Mouse (Mus musculus): ENCODE data around the gene Pla2g3. TPM values are rescaled to one million over a fixed set of nuclear protein-coding genes. Genes with fewer than 3 reads are reported as not detected.

Gene Pla2g3
- polyA plus RNA-seq, 1 experiment from 2014 or later = 0.46 TPM

GRCm38 (mm10) chr11:3544409-3544808 lies 56.3 kb downstream of the Pla2g3 start:
- Histone ChIP-seq H3K4me2 (no peak overlapping the region), H3K27ac (ENCODE audit: low read depth) (no peak overlapping the region), H3K36me3 (ENCODE audit: insufficient read depth) (no peaks in the 10 kb centered on the region), H3K9ac (no peak overlapping the region), H3K9me3 (ENCODE audit: low read depth, low read length) (peaks cover 4% of the 10 kb centered on the region; the same call in 1 of the 2 replicates), H3K4me3 (ENCODE audit: low read depth, low read length) (no peak overlapping the region), H3K27me3 (ENCODE audit: insufficient read depth, low read length) (no peaks in the 10 kb centered on the region), H3K4me1 (ENCODE audit: insufficient read depth) (peaks cover 4% of the 10 kb centered on the region)
- no peak for ATAC-seq (ENCODE audit: insufficient read depth)
- peak; percentile 26 for TF ChIP-seq CTCF (IDR thresholded peaks at IDR 0.05; ENCODE audit: low read depth)
- no peak for DNase-seq
- 92% methylated on average over 5 of the region's 5 CpGs for WGBS

DNA sequence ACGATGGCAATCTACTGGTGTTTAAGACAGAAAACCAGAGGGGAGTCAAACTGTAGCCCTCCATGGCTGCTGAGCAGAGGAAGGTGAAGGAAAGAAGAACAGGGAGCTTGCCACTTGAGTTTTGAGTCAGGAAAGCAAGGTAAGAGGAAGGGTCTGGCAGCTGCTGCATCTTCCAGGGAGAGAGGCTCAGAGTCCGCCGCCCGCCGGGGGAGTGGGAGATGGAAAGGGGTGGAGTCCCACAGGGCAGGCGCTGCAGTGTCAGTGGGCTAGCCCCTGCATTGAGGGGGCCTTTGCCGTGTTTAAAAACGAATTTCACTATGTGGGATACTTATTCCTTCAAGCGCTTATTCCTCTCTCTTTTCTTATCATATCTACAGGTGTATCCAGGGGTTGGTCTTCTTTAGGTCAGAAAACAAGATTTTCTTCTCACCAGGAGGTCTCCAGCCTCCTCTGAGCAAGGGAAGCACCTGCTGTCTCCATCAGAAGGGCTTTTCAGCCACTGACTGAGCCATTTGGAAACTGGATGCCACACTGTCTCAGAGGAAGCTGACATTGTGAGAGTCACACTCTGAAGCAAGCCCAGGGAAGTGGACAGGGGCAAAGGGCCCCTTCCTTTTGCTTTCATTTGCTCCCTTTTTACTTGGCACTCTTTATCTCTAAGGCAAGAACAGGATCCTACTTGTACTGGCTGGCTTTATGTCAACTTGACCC lies 57.6 kb downstream of the Pla2g3 start:
- Histone ChIP-seq H3K4me3 (ENCODE audit: low read depth, low read length) (no peak overlapping the region), H3K9ac (no peak overlapping the region), H3K9me3 (ENCODE audit: low read depth, low read length) (peaks cover 4% of the 10 kb centered on the region; the same call in 1 of the 2 replicates), H3K36me3 (ENCODE audit: insufficient read depth) (no peaks in the 10 kb centered on the region), H3K4me1 (ENCODE audit: insufficient read depth) (peaks cover 4% of the 10 kb centered on the region), H3K27me3 (ENCODE audit: insufficient read depth, low read length) (no peaks in the 10 kb centered on the region), H3K4me2 (no peak overlapping the region), H3K27ac (ENCODE audit: low read depth) (peak overlapping the region; percentile 3; the same call in 1 of the 2 replicates)
- no peak for ATAC-seq (ENCODE audit: insufficient read depth)
- WGBS = 9% methylated on average over 9 of the region's 9 CpGs
- no peak for TF ChIP-seq CTCF (IDR thresholded peaks at IDR 0.05; ENCODE audit: low read depth)
- DNase-seq = peak; percentile 23

DNA sequence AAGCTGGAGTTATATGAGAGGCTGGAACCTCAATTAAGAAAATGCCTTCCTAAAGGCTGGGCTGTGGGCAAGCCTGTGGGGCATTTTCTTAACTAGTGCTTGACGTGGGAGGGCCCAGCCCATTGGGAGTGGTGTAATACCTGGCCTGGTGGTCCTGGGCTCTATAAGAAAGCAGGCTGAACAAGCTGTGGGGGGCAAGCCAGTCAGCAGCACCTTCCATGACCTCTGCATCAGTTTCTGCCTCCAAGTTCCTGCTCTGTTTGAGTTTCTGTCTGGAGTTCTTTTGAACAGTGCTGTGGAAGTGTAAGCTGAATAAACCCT lies 58.1 kb downstream of the Pla2g3 start:
- DNase-seq = no peak
- Histone ChIP-seq H3K4me1 (ENCODE audit: insufficient read depth) (peaks cover 4% of the 10 kb centered on the region), H3K27me3 (ENCODE audit: insufficient read depth, low read length) (no peaks in the 10 kb centered on the region), H3K4me3 (ENCODE audit: low read depth, low read length) (no peak overlapping the region), H3K9ac (no peak overlapping the region), H3K4me2 (no peak overlapping the region), H3K27ac (ENCODE audit: low read depth) (peak overlapping the region; percentile 3; the same call in 1 of the 2 replicates), H3K9me3 (ENCODE audit: low read depth, low read length) (peaks cover 4% of the 10 kb centered on the region; the same call in 1 of the 2 replicates), H3K36me3 (ENCODE audit: insufficient read depth) (no peaks in the 10 kb centered on the region)
- 11% methylated on average over 1 of the region's 1 CpGs for WGBS
- no peak for TF ChIP-seq CTCF (IDR thresholded peaks at IDR 0.05; ENCODE audit: low read depth)
- ATAC-seq (ENCODE audit: insufficient read depth) = no peak

DNA sequence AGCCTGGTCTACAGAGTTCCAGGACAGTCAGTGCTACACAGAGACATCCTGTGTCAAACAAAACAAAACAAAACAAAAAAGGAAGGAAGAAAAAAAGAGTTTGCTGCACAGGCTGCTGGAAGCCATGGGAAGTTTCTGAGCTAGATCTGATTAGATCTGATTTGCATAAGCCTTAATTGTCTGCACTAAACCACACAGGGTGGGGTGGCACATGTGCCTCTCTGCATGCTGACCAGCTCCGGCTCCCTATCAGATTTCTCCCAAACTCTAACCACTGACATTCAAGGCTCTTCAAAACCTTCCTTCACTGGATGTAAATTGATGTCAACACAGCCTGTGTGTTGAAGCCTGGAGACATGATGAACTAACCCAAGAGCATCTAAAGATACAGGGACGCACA lies 59.0 kb downstream of the Pla2g3 start:
- no peak for TF ChIP-seq CTCF (IDR thresholded peaks at IDR 0.05; ENCODE audit: low read depth)
- Histone ChIP-seq H3K4me2 (no peak overlapping the region), H3K4me3 (ENCODE audit: low read depth, low read length) (no peak overlapping the region), H3K36me3 (ENCODE audit: insufficient read depth) (no peaks in the 10 kb centered on the region), H3K4me1 (ENCODE audit: insufficient read depth) (peaks cover 4% of the 10 kb centered on the region), H3K27ac (ENCODE audit: low read depth) (no peak overlapping the region), H3K9me3 (ENCODE audit: low read depth, low read length) (peaks cover 4% of the 10 kb centered on the region; the same call in 1 of the 2 replicates), H3K27me3 (ENCODE audit: insufficient read depth, low read length) (no peaks in the 10 kb centered on the region), H3K9ac (no peak overlapping the region)
- DNase-seq (no peak), ATAC-seq (ENCODE audit: insufficient read depth) (no peak)
- WGBS = 88% methylated on average over 2 of the region's 2 CpGs

DNA sequence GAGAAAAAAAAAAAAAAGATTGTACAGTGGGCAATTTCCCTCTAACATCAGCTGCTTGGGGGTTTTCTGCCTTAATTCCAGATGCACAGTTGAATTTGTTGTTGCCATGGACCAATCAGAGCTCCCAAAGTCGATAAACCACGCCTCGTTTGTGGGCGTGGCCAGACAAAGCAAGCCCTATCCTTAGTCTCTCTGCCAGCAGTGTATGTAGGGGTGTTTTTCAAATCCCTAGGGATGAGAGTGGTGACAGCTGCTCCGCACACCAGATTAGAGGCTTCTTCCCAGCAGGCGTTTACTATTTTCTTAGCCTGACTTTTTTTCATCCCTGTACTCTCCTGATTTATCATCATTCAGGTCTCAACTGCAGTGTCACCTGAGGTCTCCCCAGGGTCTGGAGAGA lies 59.9 kb downstream of the Pla2g3 start:
- ATAC-seq (ENCODE audit: insufficient read depth) (peak; percentile 60; the same call in 1 of the 2 replicates), DNase-seq (peak; percentile 81)
- peaks cover 4% of the 10 kb centered on the region; the same call in 1 of the 2 replicates for H3K9me3 ChIP-seq (ENCODE audit: low read depth, low read length)
- no peak overlapping the region for H3K27ac ChIP-seq (ENCODE audit: low read depth)
- no peak overlapping the region for H3K9ac ChIP-seq
- 32% methylated on average over 6 of the region's 6 CpGs for WGBS
- peaks cover 4% of the 10 kb centered on the region for H3K4me1 ChIP-seq (ENCODE audit: insufficient read depth)
- no peak overlapping the region for H3K4me2 ChIP-seq
- H3K27me3 ChIP-seq (ENCODE audit: insufficient read depth, low read length) = no peaks in the 10 kb centered on the region
- no peak for TF ChIP-seq CTCF (IDR thresholded peaks at IDR 0.05; ENCODE audit: low read depth)
- H3K4me3 ChIP-seq (ENCODE audit: low read depth, low read length) = no peak overlapping the region
- H3K36me3 ChIP-seq (ENCODE audit: insufficient read depth) = no peaks in the 10 kb centered on the region

- H3K4me1 ChIP-seq (ENCODE audit: insufficient read depth) = peaks cover 4% of the 10 kb centered on the region
- no peak for DNase-seq
- ATAC-seq (ENCODE audit: insufficient read depth) = no peak
- WGBS = 65% methylated on average over 3 of the region's 3 CpGs
- TF ChIP-seq CTCF (IDR thresholded peaks at IDR 0.05; ENCODE audit: low read depth) = no peak
- H3K4me2 ChIP-seq = no peak overlapping the region
- no peak overlapping the region for H3K9ac ChIP-seq
- no peaks in the 10 kb centered on the region for H3K27me3 ChIP-seq (ENCODE audit: insufficient read depth, low read length)
- no peak overlapping the region for H3K27ac ChIP-seq (ENCODE audit: low read depth)
- H3K9me3 ChIP-seq (ENCODE audit: low read depth, low read length) = peaks cover 4% of the 10 kb centered on the region; the same call in 1 of the 2 replicates
- H3K4me3 ChIP-seq (ENCODE audit: low read depth, low read length) = no peak overlapping the region
- H3K36me3 ChIP-seq (ENCODE audit: insufficient read depth) = no peaks in the 10 kb centered on the region
Observed at GRCm38 (mm10) chr11:3548564-3549295, 60.6 kb downstream of the Pla2g3 start.

Other genes starting within 250 kb of the Pla2g3 start
- gene Drg1, start 221.9 kb upstream of the Pla2g3 start, polyA plus RNA-seq (2014; fragmentation: Nextera tagmentation; extraction: Ambion mirVana) = 237 and 245 TPM in 2 replicates
- 60.7 and 61.3 TPM in 2 replicates for gene Patz1, start 199.4 kb upstream of the Pla2g3 start, polyA plus RNA-seq (2014; fragmentation: Nextera tagmentation; extraction: Ambion mirVana)
- 6.4 and 8.5 TPM in 2 replicates for gene Pik3ip1, start 157.9 kb upstream of the Pla2g3 start, polyA plus RNA-seq (2014; fragmentation: Nextera tagmentation; extraction: Ambion mirVana)
- gene Limk2, start 79.1 kb upstream of the Pla2g3 start, polyA plus RNA-seq (2014; fragmentation: Nextera tagmentation; extraction: Ambion mirVana) = 45.3 and 49.1 TPM in 2 replicates
- gene Rnf185, start 35.9 kb upstream of the Pla2g3 start, polyA plus RNA-seq (2014; fragmentation: Nextera tagmentation; extraction: Ambion mirVana) = 37.9 and 40.7 TPM in 2 replicates
- gene Inpp5j, start 16.5 kb downstream of the Pla2g3 start, polyA plus RNA-seq (2014; fragmentation: Nextera tagmentation; extraction: Ambion mirVana) = 1.2 and 1.5 TPM in 2 replicates
- 100 and 110 TPM in 2 replicates for gene Selenom, start 26.4 kb downstream of the Pla2g3 start, polyA plus RNA-seq (2014; fragmentation: Nextera tagmentation; extraction: Ambion mirVana)
- 103 and 108 TPM in 2 replicates for gene Smtn, start 52.3 kb downstream of the Pla2g3 start, polyA plus RNA-seq (2014; fragmentation: Nextera tagmentation; extraction: Ambion mirVana)
- 25.7 and 27.1 TPM in 2 replicates for gene Morc2a, start 160.9 kb downstream of the Pla2g3 start, polyA plus RNA-seq (2014; fragmentation: Nextera tagmentation; extraction: Ambion mirVana)

All from lung, embryonic 14.5 days (tissue).